In genomic region chr2:60404763-60405162, GRCm38 (mm10) we compare ENCODE assay signal across 26 mouse cellular contexts. TPM values are rescaled to one million over a fixed set of nuclear protein-coding genes. Genes with fewer than 3 reads are reported as not detected.
"Had no signal": no experiment of that assay in that cellular context is flagged by ENCODE, and none has a peak within 500 bp of the region (broad histone marks: within the 10 kb centered on the region; RNA-seq: fewer than 3 reads in every experiment).

No protein-coding gene starts in this region.

- H3K9ac ChIP-seq: embryonic facial prominence, embryonic 12.5 days; embryonic facial prominence, embryonic 13.5 days; embryonic facial prominence, embryonic 15.5 days; forebrain, embryonic 12.5 days; forebrain, embryonic 13.5 days; forebrain, embryonic 15.5 days had no signal

- H3K4me2 ChIP-seq: embryonic facial prominence, embryonic 12.5 days; embryonic facial prominence, embryonic 13.5 days; embryonic facial prominence, embryonic 15.5 days; forebrain, embryonic 12.5 days; forebrain, embryonic 13.5 days; forebrain, embryonic 15.5 days had no signal

- ATAC-seq: forebrain, embryonic 13.5 days; forebrain, embryonic 14.5 days; forebrain, embryonic 15.5 days; forebrain, embryonic 16.5 days had no signal

- DNase-seq: cerebellum, adult 8-10 months; cerebellum, adult 9-10 months; cerebellum, adult 9-11 months; cerebellum, postnatal 10 days; cerebellum, postnatal 14 days; cerebellum, postnatal 25 days; cerebellum, postnatal 36 days; embryo, embryonic 11 days; gastrocnemius, adult 2 months; gastrocnemius, postnatal 10 days; gastrocnemius, postnatal 14 days; gastrocnemius, postnatal 25 days; gastrocnemius, postnatal 36 days; heart, adult 18-20 months; heart, adult 2 months had no signal

- H3K27ac ChIP-seq: embryonic facial prominence, embryonic 10.5 days; embryonic facial prominence, embryonic 12.5 days; embryonic facial prominence, embryonic 13.5 days; embryonic facial prominence, embryonic 15.5 days; forebrain, embryonic 10.5 days; forebrain, embryonic 12.5 days; forebrain, embryonic 13.5 days; forebrain, embryonic 15.5 days; gastrocnemius, adult 2 months; heart, adult 2 months had no signal

- H3K4me3 ChIP-seq: embryonic facial prominence, embryonic 10.5 days; embryonic facial prominence, embryonic 12.5 days; embryonic facial prominence, embryonic 13.5 days; embryonic facial prominence, embryonic 15.5 days; erythroblast, embryonic 14.5 days; forebrain, embryonic 10.5 days; forebrain, embryonic 12.5 days; forebrain, embryonic 13.5 days; forebrain, embryonic 15.5 days; gastrocnemius, adult 2 months; heart, adult 2 months had no signal

- H3K27me3 ChIP-seq: embryonic facial prominence, embryonic 12.5 days; embryonic facial prominence, embryonic 13.5 days; embryonic facial prominence, embryonic 15.5 days; forebrain, embryonic 12.5 days; forebrain, embryonic 13.5 days; forebrain, embryonic 15.5 days had no signal

- H3K36me3 ChIP-seq: embryonic facial prominence, embryonic 10.5 days; embryonic facial prominence, embryonic 12.5 days; embryonic facial prominence, embryonic 13.5 days; embryonic facial prominence, embryonic 15.5 days; forebrain, embryonic 10.5 days; forebrain, embryonic 12.5 days; forebrain, embryonic 15.5 days had no signal

- H3K9me3 ChIP-seq: embryonic facial prominence, embryonic 10.5 days; embryonic facial prominence, embryonic 12.5 days; embryonic facial prominence, embryonic 13.5 days; embryonic facial prominence, embryonic 15.5 days; forebrain, embryonic 10.5 days; forebrain, embryonic 12.5 days; forebrain, embryonic 13.5 days; forebrain, embryonic 15.5 days had no signal

- H3K4me1 ChIP-seq: embryonic facial prominence, embryonic 10.5 days; embryonic facial prominence, embryonic 12.5 days; embryonic facial prominence, embryonic 13.5 days; embryonic facial prominence, embryonic 15.5 days; forebrain, embryonic 12.5 days; forebrain, embryonic 15.5 days had no signal

RNA-seq across cellular contexts. Expression of gene Ly75, which starts 21.7 kb away (rescaled TPM):
- polyA plus RNA-seq: erythroblast, embryonic 14.5 days had no signal
